Mouse (Mus musculus): ENCODE measurements around the gene Zfp764.
A peak's percentile ranks its signal among the peaks of the same experiment; 100 is the strongest.
"Not testable (repeated sequence)": the region's sequence is repeated elsewhere in the genome, so short reads cannot be mapped to it uniquely, and the experiment has no call there.

Zfp764 gene

GRCm38 (mm10) chr7:127392251-127392824 lies 14.3 kb downstream of the Zfp764 start:
- DNase-seq (ENCODE audit: extremely low read depth, insufficient read length, low spot score) = no peak

GRCm38 (mm10) chr7:127391538-127391937 lies 15.1 kb downstream of the Zfp764 start:
- no peak for DNase-seq (ENCODE audit: extremely low read depth, insufficient read length, low spot score)

DNA sequence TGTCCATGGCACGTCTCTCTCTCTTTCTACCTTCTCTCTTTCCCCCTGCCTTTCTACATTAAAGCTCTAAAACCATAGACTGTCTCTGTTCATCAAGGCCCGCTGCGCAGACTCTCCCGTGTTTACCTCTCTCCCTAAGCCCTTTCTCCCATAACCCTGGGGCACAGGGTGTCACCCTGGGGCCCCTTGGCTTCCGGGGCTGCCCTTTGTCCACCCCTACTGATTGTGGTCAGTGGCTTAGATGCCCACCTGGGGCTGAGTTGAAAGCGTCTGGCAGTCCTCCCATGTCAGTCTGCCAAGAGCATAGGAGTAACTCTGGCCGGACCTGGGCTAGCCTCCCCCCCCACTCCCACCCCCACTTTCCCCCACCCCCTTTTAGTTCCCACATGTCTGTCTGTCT lies 16.3 kb downstream of the Zfp764 start:
- DNase-seq (ENCODE audit: extremely low read depth, insufficient read length, low spot score) = no peak

GRCm38 (mm10) chr7:127388201-127388600 lies 18.4 kb downstream of the Zfp764 start:
- not testable (repeated sequence) for DNase-seq (ENCODE audit: extremely low read depth, insufficient read length, low spot score)

DNA sequence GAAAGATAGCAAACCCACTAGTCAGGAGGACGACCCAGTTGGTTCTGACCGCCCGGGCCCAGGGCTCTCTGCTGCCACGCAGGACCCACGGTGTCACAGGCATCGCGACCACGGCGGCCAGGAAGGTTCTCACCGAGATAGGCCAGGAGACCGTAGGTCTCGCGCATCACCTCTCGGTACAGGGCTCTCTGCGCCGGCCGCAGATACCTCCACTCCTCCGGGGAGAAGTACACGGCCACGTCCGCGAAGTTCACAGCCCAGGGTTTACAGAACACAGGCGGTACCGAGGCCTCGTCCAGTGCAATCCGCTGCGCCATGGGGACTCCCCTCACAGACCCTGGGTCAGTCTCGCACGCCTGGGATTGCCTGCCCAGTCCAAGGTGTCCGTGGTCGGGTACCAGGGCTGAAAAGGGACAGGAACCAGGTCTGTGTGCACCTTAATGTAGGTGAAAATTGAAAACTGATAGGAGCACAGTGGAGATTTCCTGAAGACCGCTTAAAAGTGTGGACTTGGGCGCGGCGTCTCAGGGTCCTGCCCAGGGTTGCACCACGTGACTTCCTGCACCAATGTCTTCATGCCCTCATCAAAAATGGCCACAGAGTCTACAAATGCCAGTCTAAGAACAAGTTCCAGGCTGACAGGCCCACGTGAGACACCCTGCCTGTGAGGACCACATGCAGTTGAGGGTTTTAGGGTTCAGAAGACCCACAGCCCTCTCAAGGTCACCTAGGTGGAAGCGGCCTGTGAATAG lies 19.8 kb downstream of the Zfp764 start, which contains the start of gene 9130019O22Rik:
TSS of gene 9130019O22Rik (minus strand) at position 526 of the 752 bp plus-strand sequence.
- peak; percentile 68 for DNase-seq (ENCODE audit: extremely low read depth, insufficient read length, low spot score)

DNA sequence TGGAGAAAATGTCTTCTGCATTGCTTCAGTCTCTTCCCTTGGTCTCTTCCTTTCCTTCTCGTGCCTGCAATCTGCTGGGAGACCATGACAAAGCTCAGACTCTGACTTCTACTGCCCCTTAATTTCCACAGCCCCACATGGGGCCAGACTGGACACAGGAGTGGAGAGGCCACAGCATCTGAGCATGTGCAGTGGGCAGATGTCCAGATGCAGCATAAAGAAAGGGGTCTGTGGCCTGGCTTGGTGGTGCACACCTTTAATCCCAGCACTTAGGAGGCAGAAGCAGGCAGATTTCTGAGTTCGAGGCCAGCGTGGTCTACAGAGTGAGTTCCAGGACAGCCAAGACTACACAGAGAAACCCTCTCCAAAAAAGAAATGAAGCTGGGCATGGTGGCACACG lies 21.1 kb downstream of the Zfp764 start:
- DNase-seq (ENCODE audit: extremely low read depth, insufficient read length, low spot score) = not testable (repeated sequence)

- no peak for DNase-seq (ENCODE audit: extremely low read depth, insufficient read length, low spot score)
Measured at GRCm38 (mm10) chr7:127378310-127378921, 28.2 kb downstream of the Zfp764 start.

GRCm38 (mm10) chr7:127375271-127376245 lies 31.1 kb downstream of the Zfp764 start, which contains the start of gene Zfp747:
Gene Zfp747, minus strand, starts transcription at chr7:127376050.
- DNase-seq (ENCODE audit: extremely low read depth, insufficient read length, low spot score) = peak; percentile 81

GRCm38 (mm10) chr7:127371870-127372269 lies 34.8 kb downstream of the Zfp764 start:
- not testable (repeated sequence) for DNase-seq (ENCODE audit: extremely low read depth, insufficient read length, low spot score)

- no peak for DNase-seq (ENCODE audit: extremely low read depth, insufficient read length, low spot score)
Measured at GRCm38 (mm10) chr7:127371213-127371612, 35.4 kb downstream of the Zfp764 start.

DNA sequence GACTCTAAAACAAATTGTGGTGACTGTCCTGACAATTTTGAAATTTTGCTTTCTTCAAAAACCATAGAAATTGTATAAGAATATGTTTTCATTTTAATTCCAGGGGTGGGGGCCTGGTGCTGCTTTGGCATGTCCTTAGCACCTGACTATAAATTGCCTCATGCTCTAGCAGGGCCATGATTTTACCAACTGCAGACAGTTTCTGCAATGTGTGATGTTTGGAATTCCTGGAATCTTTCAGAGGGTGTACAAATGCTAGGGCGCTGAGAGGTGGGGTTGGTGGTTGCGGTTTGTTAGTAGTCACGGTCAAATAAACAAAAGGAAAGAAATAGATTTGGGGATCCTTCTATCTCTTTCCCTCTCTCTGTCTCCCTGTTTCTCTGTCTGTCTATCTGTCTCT lies 40.4 kb downstream of the Zfp764 start:
- no peak for DNase-seq (ENCODE audit: extremely low read depth, insufficient read length, low spot score)

GRCm38 (mm10) chr7:127364166-127364565 lies 42.5 kb downstream of the Zfp764 start:
- DNase-seq (ENCODE audit: extremely low read depth, insufficient read length, low spot score) = no peak

DNA sequence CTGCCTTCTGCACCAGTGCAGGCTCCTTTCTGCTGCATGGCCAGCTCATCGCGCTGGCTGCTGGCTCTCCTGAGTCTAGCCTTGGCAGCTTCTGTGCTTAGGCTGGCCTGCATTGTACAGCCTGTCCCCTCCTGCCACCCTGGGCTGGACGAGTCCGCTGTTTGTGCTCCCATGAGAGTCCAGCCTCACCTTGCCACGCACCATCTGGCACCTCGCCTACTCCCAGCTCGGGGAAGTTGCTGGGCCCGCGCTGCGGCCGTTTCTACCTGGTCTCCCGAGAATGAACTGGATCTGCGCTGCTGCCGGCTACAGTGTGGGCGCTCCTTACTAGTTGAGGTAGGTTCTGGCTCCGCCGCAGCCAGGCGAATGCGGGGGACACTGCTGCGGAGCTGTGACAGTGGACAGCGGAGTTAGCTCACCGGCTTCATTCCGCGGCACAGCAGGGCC lies 43.1 kb downstream of the Zfp764 start:
- no peak for DNase-seq (ENCODE audit: extremely low read depth, insufficient read length, low spot score)

GRCm38 (mm10) chr7:127362418-127362817 lies 44.2 kb downstream of the Zfp764 start:
- DNase-seq (ENCODE audit: extremely low read depth, insufficient read length, low spot score) = not testable (repeated sequence)

GRCm38 (mm10) chr7:127361449-127361848 lies 45.2 kb downstream of the Zfp764 start:
- DNase-seq (ENCODE audit: extremely low read depth, insufficient read length, low spot score) = no peak

DNA sequence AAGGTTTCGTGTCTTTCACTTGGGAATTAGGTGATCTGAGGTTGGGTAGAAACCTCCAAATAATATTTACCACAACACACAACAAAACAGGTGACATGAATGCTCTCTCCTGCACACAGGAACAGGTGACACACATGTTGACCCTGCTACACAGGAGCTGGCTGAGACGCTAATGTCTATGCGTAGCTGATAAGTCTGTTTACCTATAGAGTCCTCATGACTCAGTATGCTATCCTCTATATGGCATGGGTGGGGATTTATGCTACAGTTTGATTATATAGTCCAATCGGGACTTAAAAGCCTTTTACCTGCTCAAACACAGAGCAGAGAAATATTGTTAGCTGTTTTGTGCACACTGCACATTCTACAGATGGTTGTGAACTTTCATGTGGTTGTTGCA lies 46.4 kb downstream of the Zfp764 start:
- no peak for DNase-seq (ENCODE audit: extremely low read depth, insufficient read length, low spot score)

GRCm38 (mm10) chr7:127358472-127358871 lies 48.1 kb downstream of the Zfp764 start:
- no peak for DNase-seq (ENCODE audit: extremely low read depth, insufficient read length, low spot score)

- no peak for DNase-seq (ENCODE audit: extremely low read depth, insufficient read length, low spot score)
Measured at GRCm38 (mm10) chr7:127357871-127358270, 48.8 kb downstream of the Zfp764 start.

- no peak for DNase-seq (ENCODE audit: extremely low read depth, insufficient read length, low spot score)
Measured at GRCm38 (mm10) chr7:127355796-127356195, 50.8 kb downstream of the Zfp764 start.

All from 3134 (cell line).